Mouse (Mus musculus) embryonic facial prominence, embryonic 13.5 days (tissue): ENCODE data around the gene Gm12166. TPM values are rescaled to one million over a fixed set of nuclear protein-coding genes. Genes with fewer than 3 reads are reported as not detected.
"Not testable (repeated sequence)": the region's sequence is repeated elsewhere in the genome, so short reads cannot be mapped to it uniquely, and the experiment has no call there.

Source experiments
- ATAC-seq: fragments of 200-750 bp; cut with Nextera tagmentation; 2 replicates; pipeline ENCODE4 v1.8.0; 2017; ENCODE audit warnings: low read depth; ENCODE audit not compliant: insufficient number of reproducible peaks, insufficient read depth, low FRiP score, low TSS enrichment
- H3K27ac ChIP-seq: fragments of 300-500 bp; sonication (generic); 2 replicates; pipeline ENCODE4 v1.5.1; 2015; ENCODE audit warnings: moderate library complexity, mild to moderate bottlenecking, inconsistent platforms
- H3K27me3 ChIP-seq: fragments of 300-500 bp; sonication (generic); 2 replicates; pipeline ENCODE4 v1.6.1; 2015; ENCODE audit warnings: mild to moderate bottlenecking, inconsistent platforms
- H3K36me3 ChIP-seq: fragments of 300-500 bp; sonication (generic); 2 replicates; pipeline ENCODE4 v1.6.1; 2015; ENCODE audit warnings: mild to moderate bottlenecking, inconsistent platforms
- H3K4me1 ChIP-seq: fragments of 300-500 bp; sonication (generic); 2 replicates; pipeline ENCODE4 v1.6.1; 2015; ENCODE audit warnings: inconsistent platforms
- H3K4me2 ChIP-seq: fragments of 300-500 bp; sonication (generic); 2 replicates; pipeline ENCODE4 v1.6.1; 2015; ENCODE audit warnings: moderate library complexity, mild to moderate bottlenecking, inconsistent platforms
- H3K4me3 ChIP-seq: fragments of 300-500 bp; sonication (generic); 2 replicates; pipeline ENCODE4 v1.5.1; 2015; ENCODE audit warnings: mild to moderate bottlenecking, inconsistent platforms
- H3K9ac ChIP-seq: fragments of 300-500 bp; sonication (generic); 2 replicates; pipeline ENCODE4 v1.6.1; 2015; ENCODE audit warnings: mild to moderate bottlenecking, inconsistent platforms
- H3K9me3 ChIP-seq: fragments of 300-500 bp; sonication (generic); 2 replicates; pipeline ENCODE4 v1.6.1; 2016; ENCODE audit warnings: inconsistent platforms
- WGBS: fragments of 180-500 bp; shearing (Covaris S2); methylation state at CpG from one replicate; pipeline ENCODE4 v1.1.7; 2015; ENCODE audit warnings: mixed read lengths; 5-methylcytosine and 5-hydroxymethylcytosine counted together
- polyA plus RNA-seq: library from polyadenylated mRNA; unstranded; fragments of >200 nt; fragmentation: Nextera tagmentation; extraction: Ambion mirVana; gene quantifications from 2 replicates; pipeline ENCODE4 v1.2.1, GENCODE M21; 2015

The Gm12166 gene
- 3.1 and 5.8 TPM in 2 replicates for polyA plus RNA-seq

- H3K4me3 ChIP-seq, H3K36me3 ChIP-seq, H3K27me3 ChIP-seq, H3K9me3 ChIP-seq, H3K4me2 ChIP-seq, H3K27ac ChIP-seq, H3K9ac ChIP-seq, ATAC-seq: not testable (repeated sequence)
- peaks cover 15% of the 10 kb centered on the region for H3K4me1 ChIP-seq
- 33% methylated on average over 19 of the region's 19 CpGs for WGBS
Observed at GRCm38 (mm10) chr11:46052105-46052659, at the start of gene Gm12166. Gm12166 (minus strand) TSS chr11:46052321.

- Histone ChIP-seq H3K9ac (no peak overlapping the region), H3K36me3 (peaks cover 53% of the 10 kb centered on the region), H3K4me3 (no peak overlapping the region), H3K27me3 (no peaks in the 10 kb centered on the region), H3K4me2 (no peak overlapping the region), H3K9me3 (0 out of 2 replicates have a peak, but pooled peaks cover 2% of the 10 kb centered on the region), H3K4me1 (peaks cover 9% of the 10 kb centered on the region), H3K27ac (no peak overlapping the region)
- no peak for ATAC-seq
- WGBS = 87% methylated on average over 3 of the region's 3 CpGs
Observed at GRCm38 (mm10) chr11:46097062-46097461, 44.9 kb upstream of the Gm12166 start.

DNA sequence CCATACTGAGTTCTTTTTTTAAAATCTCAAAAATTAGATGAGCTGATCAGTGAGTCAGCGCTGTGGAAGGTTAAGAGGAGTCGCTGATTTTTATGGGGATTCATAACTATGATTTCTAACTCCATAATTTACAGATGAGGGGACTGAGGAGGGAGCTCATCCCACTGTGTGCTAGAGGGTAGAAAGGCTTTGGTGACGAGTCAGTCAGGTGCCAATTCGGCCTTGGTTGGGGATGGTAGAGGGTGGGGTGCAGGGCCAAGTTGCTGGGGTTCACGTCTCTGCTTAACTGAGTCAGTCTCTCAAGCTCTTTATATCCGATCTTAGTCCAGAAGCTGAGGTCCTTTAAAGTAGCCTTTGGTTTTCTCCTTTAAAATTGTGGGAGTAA lies 44.1 kb upstream of the Gm12166 start:
- Histone ChIP-seq H3K27me3 (no peaks in the 10 kb centered on the region), H3K9ac (no peak overlapping the region), H3K4me2 (no peak overlapping the region), H3K4me1 (peaks cover 7% of the 10 kb centered on the region; the same call in 1 of the 2 replicates), H3K36me3 (peaks cover 49% of the 10 kb centered on the region), H3K9me3 (0 out of 2 replicates have a peak, but pooled peaks cover 2% of the 10 kb centered on the region), H3K4me3 (no peak overlapping the region), H3K27ac (0 out of 2 replicates have a peak overlapping the region, but pooled peaks have one; percentile 18)
- WGBS = 93% methylated on average over 6 of the region's 6 CpGs
- ATAC-seq = no peak

DNA sequence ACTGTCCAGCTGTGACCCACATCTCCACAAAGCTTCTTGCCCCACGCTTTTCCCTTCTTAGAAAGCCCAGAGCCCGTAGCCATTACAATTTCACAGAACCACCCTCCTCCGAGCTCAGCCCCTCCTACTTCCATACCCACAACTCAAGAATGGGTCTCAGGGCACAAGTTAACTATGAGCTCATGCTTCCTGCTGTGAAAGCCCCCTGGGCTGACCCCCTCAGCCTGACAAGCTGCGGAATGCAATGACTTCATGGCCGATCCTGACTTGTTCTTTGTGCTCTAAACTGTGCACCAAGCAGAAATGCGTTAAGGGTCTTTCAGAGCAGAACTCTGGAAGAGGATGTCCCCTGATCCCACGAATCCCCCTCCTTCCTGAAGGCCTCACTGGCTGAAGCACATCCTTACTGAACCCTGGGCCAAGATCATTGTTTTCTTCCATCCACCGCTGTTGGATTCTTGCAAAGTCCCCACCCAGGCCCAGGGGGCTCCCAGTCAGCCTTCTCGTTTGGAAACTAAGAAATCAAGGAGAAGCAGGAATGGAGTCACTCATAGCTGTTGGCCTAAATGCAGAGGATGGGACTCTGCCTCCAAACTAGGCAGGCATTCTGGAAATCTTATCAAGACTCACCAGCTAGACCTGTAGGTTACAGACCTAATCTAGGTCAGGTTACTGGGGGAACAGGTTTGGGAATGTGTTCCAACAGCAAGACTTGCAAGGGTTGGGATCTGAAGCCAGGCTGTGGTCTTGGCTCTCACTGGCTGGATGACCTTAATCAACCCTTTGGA lies 43.5 kb upstream of the Gm12166 start:
- H3K36me3 ChIP-seq = peaks cover 44% of the 10 kb centered on the region
- no peak overlapping the region for H3K9ac ChIP-seq
- H3K9me3 ChIP-seq = 0 out of 2 replicates have a peak, but pooled peaks cover 2% of the 10 kb centered on the region
- WGBS = 53% methylated on average over 9 of the region's 9 CpGs
- H3K4me1 ChIP-seq = peaks cover 8% of the 10 kb centered on the region; the same call in 1 of the 2 replicates
- H3K4me2 ChIP-seq = no peak overlapping the region
- H3K27me3 ChIP-seq = no peaks in the 10 kb centered on the region
- no peak overlapping the region for H3K4me3 ChIP-seq
- peak; percentile 48; the same call in 1 of the 2 replicates for ATAC-seq
- 0 out of 2 replicates have a peak overlapping the region, but pooled peaks have one; percentile 18 for H3K27ac ChIP-seq

DNA sequence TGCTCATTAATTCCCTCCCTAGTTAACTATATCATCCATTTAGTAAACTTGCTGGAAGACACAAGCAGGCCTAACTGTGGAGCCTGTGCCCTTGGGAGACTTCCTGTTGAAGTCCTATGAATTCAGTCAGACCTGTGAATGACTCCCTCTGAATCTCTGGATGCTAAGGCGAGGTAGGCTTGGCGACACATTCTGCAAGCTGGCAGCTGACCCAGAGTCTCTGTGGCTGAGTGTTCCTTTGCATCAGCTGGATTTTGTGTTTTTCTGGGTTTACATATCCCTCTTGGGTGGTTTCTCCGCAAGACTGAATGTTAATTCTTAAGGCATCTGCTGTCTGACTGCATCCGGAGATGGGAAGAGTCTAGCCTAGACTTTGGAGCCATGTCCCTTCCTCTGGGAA lies 40.0 kb upstream of the Gm12166 start:
- Histone ChIP-seq H3K27ac (no peak overlapping the region), H3K4me2 (no peak overlapping the region), H3K9ac (no peak overlapping the region), H3K36me3 (peaks cover 21% of the 10 kb centered on the region), H3K27me3 (no peaks in the 10 kb centered on the region), H3K4me1 (peaks cover 13% of the 10 kb centered on the region; the same call in 1 of the 2 replicates), H3K9me3 (no peaks in the 10 kb centered on the region), H3K4me3 (no peak overlapping the region)
- ATAC-seq = no peak
- WGBS = 78% methylated on average over 4 of the region's 4 CpGs

DNA sequence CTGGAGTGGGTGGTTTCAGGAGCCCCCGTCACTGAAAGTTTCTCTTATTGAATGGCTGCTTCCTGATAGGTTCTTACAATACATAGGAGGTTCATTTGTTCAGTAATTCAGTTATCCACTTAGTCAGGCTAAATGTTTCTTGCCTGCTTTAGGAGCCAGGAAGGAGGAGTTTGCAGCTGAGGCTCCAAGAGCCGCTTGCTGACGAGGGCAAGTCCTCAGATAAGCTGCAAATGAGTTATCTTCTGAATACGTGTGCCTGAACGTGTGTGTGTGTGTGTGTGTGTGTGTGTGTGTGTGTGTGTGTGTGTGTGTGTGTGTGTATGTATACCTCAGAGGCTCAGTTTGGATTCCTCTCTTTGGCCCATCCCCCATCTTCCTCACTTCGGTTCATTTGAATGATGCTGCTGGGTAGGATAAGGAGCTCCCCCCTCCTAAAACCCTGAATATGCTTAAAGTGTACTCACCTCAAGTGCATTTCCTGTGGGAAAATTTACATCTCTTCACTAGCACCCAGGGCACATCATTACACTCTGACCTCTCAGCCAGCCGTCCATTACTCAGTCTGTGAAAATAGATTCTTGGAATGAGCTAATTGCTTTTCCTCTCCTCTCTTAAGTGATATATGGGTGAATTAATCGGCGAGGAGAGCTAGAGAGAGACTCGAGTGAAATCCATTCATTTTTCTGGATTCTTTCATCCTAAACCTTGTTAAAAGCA lies 39.0 kb upstream of the Gm12166 start:
- no peak overlapping the region for H3K4me2 ChIP-seq
- no peak overlapping the region for H3K9ac ChIP-seq
- H3K4me3 ChIP-seq = no peak overlapping the region
- 68% methylated on average over 10 of the region's 10 CpGs for whole genome bisulfite sequencing
- no peaks in the 10 kb centered on the region for H3K9me3 ChIP-seq
- peaks cover 21% of the 10 kb centered on the region for H3K36me3 ChIP-seq
- no peak for ATAC-seq
- no peak overlapping the region for H3K27ac ChIP-seq
- H3K27me3 ChIP-seq = no peaks in the 10 kb centered on the region
- H3K4me1 ChIP-seq = peaks cover 13% of the 10 kb centered on the region; the same call in 1 of the 2 replicates

DNA sequence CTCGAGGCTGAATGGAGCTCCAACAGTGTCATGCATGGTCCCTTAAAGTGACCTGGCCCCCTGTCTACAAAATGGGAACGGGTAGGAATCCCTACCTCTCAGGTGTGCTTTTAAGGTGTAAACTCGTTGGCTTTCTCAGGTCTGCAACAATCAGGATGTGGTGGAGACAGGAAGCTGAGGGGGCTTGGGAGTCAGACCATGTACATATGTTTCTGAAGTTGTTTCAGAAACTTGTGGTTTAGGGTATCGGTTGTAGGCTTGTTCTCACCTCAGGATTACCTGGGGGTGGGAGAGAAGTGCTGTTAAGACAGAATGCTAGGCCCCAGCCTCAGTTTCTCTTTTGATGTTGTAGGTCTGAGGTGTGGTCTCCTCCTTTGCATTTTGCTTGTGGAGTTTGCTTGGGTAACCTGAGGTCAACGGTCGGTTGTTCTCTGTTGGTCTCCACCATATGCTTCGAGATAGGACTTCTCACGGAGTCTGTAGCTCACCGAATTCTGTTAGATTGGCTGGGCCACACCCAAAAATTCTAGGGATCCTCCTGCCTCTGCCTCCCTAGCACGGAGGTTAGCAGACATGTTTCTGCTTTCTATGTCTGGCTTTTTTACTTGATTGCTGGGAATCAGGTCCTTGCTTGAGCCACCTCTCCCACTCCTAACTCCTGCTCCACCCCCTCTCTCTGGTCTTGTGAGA lies 38.1 kb upstream of the Gm12166 start:
- H3K4me2 ChIP-seq = no peak overlapping the region
- no peak for ATAC-seq
- H3K9me3 ChIP-seq = no peaks in the 10 kb centered on the region
- 92% methylated on average over 10 of the region's 10 CpGs for WGBS
- no peaks in the 10 kb centered on the region for H3K27me3 ChIP-seq
- no peak overlapping the region for H3K27ac ChIP-seq
- no peak overlapping the region for H3K4me3 ChIP-seq
- H3K36me3 ChIP-seq = peaks cover 13% of the 10 kb centered on the region
- no peak overlapping the region for H3K9ac ChIP-seq
- H3K4me1 ChIP-seq = 0 out of 2 replicates have a peak, but pooled peaks cover 7% of the 10 kb centered on the region

- ATAC-seq = no peak
- Histone ChIP-seq H3K4me3 (no peak overlapping the region), H3K36me3 (peaks cover 3% of the 10 kb centered on the region; the same call in 1 of the 2 replicates), H3K27ac (no peak overlapping the region), H3K4me1 (peaks cover 11% of the 10 kb centered on the region; the same call in 1 of the 2 replicates), H3K9me3 (no peaks in the 10 kb centered on the region), H3K27me3 (no peaks in the 10 kb centered on the region), H3K4me2 (no peak overlapping the region), H3K9ac (no peak overlapping the region)
- 66% methylated on average over 4 of the region's 4 CpGs for WGBS
Observed at GRCm38 (mm10) chr11:46089081-46089713, 37.1 kb upstream of the Gm12166 start.

GRCm38 (mm10) chr11:46086446-46086845 lies 34.3 kb upstream of the Gm12166 start:
- H3K4me2 ChIP-seq = no peak overlapping the region
- peaks cover 11% of the 10 kb centered on the region; the same call in 1 of the 2 replicates for H3K4me1 ChIP-seq
- no peak overlapping the region for H3K27ac ChIP-seq
- H3K9me3 ChIP-seq = no peaks in the 10 kb centered on the region
- H3K4me3 ChIP-seq = no peak overlapping the region
- ATAC-seq = no peak
- H3K27me3 ChIP-seq = no peaks in the 10 kb centered on the region
- peaks cover 4% of the 10 kb centered on the region; the same call in 1 of the 2 replicates for H3K36me3 ChIP-seq
- no peak overlapping the region for H3K9ac ChIP-seq
- WGBS = 86% methylated on average over 3 of the region's 3 CpGs

GRCm38 (mm10) chr11:46085398-46086163 lies 33.5 kb upstream of the Gm12166 start:
- peaks cover 4% of the 10 kb centered on the region; the same call in 1 of the 2 replicates for H3K36me3 ChIP-seq
- ATAC-seq = no peak
- 95% methylated on average over 10 of the region's 10 CpGs for WGBS

More at GRCm38 (mm10) chr11:46085398-46086163, 33.5 kb upstream of the Gm12166 start:
- H3K9ac ChIP-seq = no peak overlapping the region
- H3K4me3 ChIP-seq = no peak overlapping the region
- H3K4me1 ChIP-seq = peaks cover 15% of the 10 kb centered on the region
- no peaks in the 10 kb centered on the region for H3K9me3 ChIP-seq
- no peaks in the 10 kb centered on the region for H3K27me3 ChIP-seq
- H3K4me2 ChIP-seq = no peak overlapping the region
- H3K27ac ChIP-seq = no peak overlapping the region
